Mouse (Mus musculus): Measurements from ENCODE around the gene Smtn. TPM values are rescaled to one million over a fixed set of nuclear protein-coding genes. Genes with fewer than 3 reads are reported as not detected.

Gene Smtn
- polyA plus RNA-seq, 1 experiment from 2014 or later, result 17.7 TPM

DNA sequence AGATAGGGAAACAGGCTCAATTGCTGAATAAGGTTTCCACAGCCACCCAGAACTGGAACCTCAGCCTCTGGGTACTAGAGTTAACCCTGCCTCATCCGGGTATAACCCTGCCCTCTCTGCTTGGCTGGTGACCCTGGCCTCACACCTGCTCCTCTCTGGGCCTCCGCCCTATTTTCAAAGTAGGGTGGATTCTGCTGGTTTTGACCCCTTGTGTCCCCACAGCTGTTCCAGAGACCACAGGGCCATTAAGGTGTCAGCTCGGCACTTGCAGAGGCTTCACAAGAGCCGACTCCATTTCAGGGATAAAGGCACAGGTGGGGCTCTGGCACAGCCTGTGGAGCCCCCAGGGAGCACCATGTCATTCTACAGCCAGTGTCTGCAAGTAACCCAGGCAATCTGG is 47.7 kb downstream of the Smtn start:
- no peaks in the 10 kb centered on the region for H3K27me3 ChIP-seq
- H3K9ac ChIP-seq (replicated peaks), result no peak overlapping the region
- no peaks in the 10 kb centered on the region for H3K9me3 ChIP-seq
- H3K36me3 ChIP-seq, result no peaks in the 10 kb centered on the region
- no peak overlapping the region for H3K4me2 ChIP-seq (replicated peaks)
- no peak overlapping the region for H3K27ac ChIP-seq (replicated peaks)
- no peak for ATAC-seq (replicated peaks)
- no peak overlapping the region for H3K4me3 ChIP-seq
- WGBS, result 80% methylated on average over 4 of the region's 4 CpGs
- no peaks in the 10 kb centered on the region for H3K4me1 ChIP-seq

GRCm38 (mm10) chr11:3489036-3489435 is 51.4 kb downstream of the Smtn start:
- 84% methylated on average over 5 of the region's 5 CpGs for WGBS
- peaks cover 4% of the 10 kb centered on the region; the same call in 1 of the 2 replicates for H3K4me1 ChIP-seq
- H3K9ac ChIP-seq (replicated peaks), result no peak overlapping the region
- H3K36me3 ChIP-seq, result no peaks in the 10 kb centered on the region
- H3K9me3 ChIP-seq, result no peaks in the 10 kb centered on the region
- no peak overlapping the region for H3K27ac ChIP-seq (replicated peaks)
- no peak overlapping the region for H3K4me3 ChIP-seq
- no peaks in the 10 kb centered on the region for H3K27me3 ChIP-seq
- no peak for ATAC-seq (replicated peaks)
- no peak overlapping the region for H3K4me2 ChIP-seq (replicated peaks)

- Histone ChIP-seq H3K27me3 (no peaks in the 10 kb centered on the region), H3K4me1 (peaks cover 4% of the 10 kb centered on the region; the same call in 1 of the 2 replicates), H3K9ac (replicated peaks) (no peak within 1 kb of the TSS), H3K4me2 (replicated peaks) (no peak within 1 kb of the TSS), H3K9me3 (no peaks in the 10 kb centered on the region), H3K4me3 (no peak within 1 kb of the TSS), H3K27ac (replicated peaks) (no peak within 1 kb of the TSS), H3K36me3 (no peaks in the 10 kb centered on the region)
- ATAC-seq (replicated peaks), result no peak
- WGBS, result 24% methylated on average over 11 of the region's 11 CpGs
These were observed 52.4 kb downstream of the Smtn start, which contains the start of gene Pla2g3 for GRCm38 (mm10) chr11:3487952-3488570. TSS of gene Pla2g3 (plus strand) at chr11:3488284.

- no peak overlapping the region for H3K4me3 ChIP-seq
- WGBS, result 79% methylated on average over 7 of the region's 7 CpGs
- H3K9ac ChIP-seq (replicated peaks), result no peak overlapping the region
- no peak for ATAC-seq (replicated peaks)
- H3K36me3 ChIP-seq, result no peaks in the 10 kb centered on the region
- no peaks in the 10 kb centered on the region for H3K9me3 ChIP-seq
- peaks cover 4% of the 10 kb centered on the region; the same call in 1 of the 2 replicates for H3K4me1 ChIP-seq
- no peak overlapping the region for H3K27ac ChIP-seq (replicated peaks)
- no peak overlapping the region for H3K4me2 ChIP-seq (replicated peaks)
- H3K27me3 ChIP-seq, result no peaks in the 10 kb centered on the region
These were observed 54.1 kb downstream of the Smtn start for GRCm38 (mm10) chr11:3486349-3486748.

GRCm38 (mm10) chr11:3483980-3484642 is 56.3 kb downstream of the Smtn start:
- WGBS, result 53% methylated on average over 11 of the region's 11 CpGs
- peaks cover 4% of the 10 kb centered on the region; the same call in 1 of the 2 replicates for H3K4me1 ChIP-seq
- H3K27ac ChIP-seq (replicated peaks), result peak overlapping the region; percentile 31; the same call in 1 of the 2 replicates
- H3K4me3 ChIP-seq, result no peak overlapping the region
- no peak for ATAC-seq (replicated peaks)
- no peaks in the 10 kb centered on the region for H3K9me3 ChIP-seq
- H3K27me3 ChIP-seq, result no peaks in the 10 kb centered on the region
- H3K36me3 ChIP-seq, result no peaks in the 10 kb centered on the region
- no peak overlapping the region for H3K4me2 ChIP-seq (replicated peaks)
- no peak overlapping the region for H3K9ac ChIP-seq (replicated peaks)

- H3K27me3 ChIP-seq, result no peaks in the 10 kb centered on the region
- ATAC-seq (replicated peaks), result no peak
- H3K4me2 ChIP-seq (replicated peaks), result no peak overlapping the region
- H3K36me3 ChIP-seq, result no peaks in the 10 kb centered on the region
- H3K27ac ChIP-seq (replicated peaks), result no peak overlapping the region
- H3K4me1 ChIP-seq, result no peaks in the 10 kb centered on the region
- H3K9me3 ChIP-seq, result no peaks in the 10 kb centered on the region
- H3K9ac ChIP-seq (replicated peaks), result no peak overlapping the region
- no peak overlapping the region for H3K4me3 ChIP-seq
These were observed 64.9 kb downstream of the Smtn start for GRCm38 (mm10) chr11:3475489-3475888.

DNA sequence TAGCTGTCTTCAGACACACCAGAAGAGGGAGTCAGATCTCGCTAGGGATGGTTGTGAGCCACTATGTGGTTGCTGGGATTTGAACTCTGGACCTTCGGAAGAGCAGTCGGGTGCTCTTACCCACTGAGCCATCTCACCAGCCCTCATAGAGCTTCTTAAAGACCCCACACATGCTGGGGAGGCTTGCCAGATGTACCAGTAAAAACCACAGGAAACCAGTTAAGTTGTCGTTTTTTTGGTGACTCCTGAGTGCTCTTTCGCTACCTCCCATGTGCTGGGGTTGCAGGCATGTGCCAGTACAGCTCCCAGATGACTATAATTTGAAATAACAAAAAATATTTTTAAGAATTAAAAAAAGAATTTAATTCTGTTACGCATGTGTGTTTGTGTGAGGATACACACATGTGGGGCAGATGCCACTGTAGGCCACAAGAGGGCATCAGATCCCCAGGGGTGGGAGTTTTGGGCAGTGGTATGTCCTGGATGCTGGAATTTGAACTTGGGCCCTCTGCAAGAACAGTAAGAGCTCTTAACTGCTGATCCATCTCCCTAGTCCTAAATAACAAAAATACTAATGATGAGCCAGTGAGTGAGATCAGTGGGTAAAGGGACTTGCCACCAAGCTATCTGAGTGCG is 65.8 kb downstream of the Smtn start:
- Histone ChIP-seq H3K27me3 (no peaks in the 10 kb centered on the region), H3K36me3 (no peaks in the 10 kb centered on the region), H3K4me3 (no peak overlapping the region), H3K9me3 (no peaks in the 10 kb centered on the region), H3K4me2 (replicated peaks) (no peak overlapping the region), H3K27ac (replicated peaks) (no peak overlapping the region), H3K4me1 (no peaks in the 10 kb centered on the region), H3K9ac (replicated peaks) (no peak overlapping the region)
- ATAC-seq (replicated peaks), result no peak
- WGBS, result 85% methylated on average over 7 of the region's 7 CpGs

DNA sequence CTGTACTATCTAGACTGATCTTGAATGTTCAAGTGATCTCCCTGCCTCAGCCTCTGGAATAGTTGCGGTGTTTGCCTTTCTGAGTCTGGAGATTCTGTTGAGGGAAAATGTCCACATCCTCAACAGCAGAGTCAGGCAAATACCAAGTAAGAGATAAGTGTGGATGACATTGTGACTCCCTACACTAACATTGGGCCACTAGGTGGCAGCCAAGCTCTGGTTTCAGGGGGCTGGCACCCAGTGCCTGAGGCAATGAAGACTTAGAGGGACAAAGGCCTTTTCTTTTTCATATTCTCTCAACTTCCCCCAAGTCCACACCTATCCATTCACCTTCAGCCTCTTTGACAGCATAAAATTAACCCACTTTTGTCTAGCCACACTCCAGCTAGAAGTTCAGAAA is 67.9 kb downstream of the Smtn start:
- no peak overlapping the region for H3K4me3 ChIP-seq
- no peaks in the 10 kb centered on the region for H3K36me3 ChIP-seq
- H3K4me1 ChIP-seq, result no peaks in the 10 kb centered on the region
- no peaks in the 10 kb centered on the region for H3K27me3 ChIP-seq
- no peak overlapping the region for H3K4me2 ChIP-seq (replicated peaks)
- ATAC-seq (replicated peaks), result peak; percentile 86
- 31% methylated on average over 1 of the region's 1 CpGs for WGBS
- no peaks in the 10 kb centered on the region for H3K9me3 ChIP-seq
- H3K27ac ChIP-seq (replicated peaks), result no peak overlapping the region
- H3K9ac ChIP-seq (replicated peaks), result no peak overlapping the region

- Histone ChIP-seq H3K4me2 (replicated peaks) (no peak overlapping the region), H3K4me3 (no peak overlapping the region), H3K4me1 (no peaks in the 10 kb centered on the region), H3K36me3 (no peaks in the 10 kb centered on the region), H3K27ac (replicated peaks) (no peak overlapping the region), H3K27me3 (no peaks in the 10 kb centered on the region), H3K9me3 (no peaks in the 10 kb centered on the region), H3K9ac (replicated peaks) (no peak overlapping the region)
- no peak for ATAC-seq (replicated peaks)
- 28% methylated on average over 11 of the region's 11 CpGs for WGBS
These were observed 69.0 kb downstream of the Smtn start for GRCm38 (mm10) chr11:3471448-3471850.

Other genes with a start within 250 kb of the Smtn start
- 34.4 and 36.6 TPM in 2 replicates for gene Pik3ip1, start 210.2 kb downstream of the Smtn start, polyA plus RNA-seq (2015; fragmentation: Nextera tagmentation; extraction: Ambion mirVana)
- 98.1 and 103 TPM in 2 replicates for gene Limk2, start 131.4 kb downstream of the Smtn start, polyA plus RNA-seq (2015; fragmentation: Nextera tagmentation; extraction: Ambion mirVana)
- gene Rnf185, start 88.2 kb downstream of the Smtn start, polyA plus RNA-seq (2015; fragmentation: Nextera tagmentation; extraction: Ambion mirVana), result 39.8 and 41.6 TPM in 2 replicates
- gene Pla2g3, start 52.3 kb downstream of the Smtn start, polyA plus RNA-seq (2015; fragmentation: Nextera tagmentation; extraction: Ambion mirVana), result 0.39 and 0.72 TPM in 2 replicates
- gene Inpp5j, start 35.8 kb downstream of the Smtn start, polyA plus RNA-seq (2015; fragmentation: Nextera tagmentation; extraction: Ambion mirVana), result 1.8 and 2.7 TPM in 2 replicates
- gene Selenom, start 25.9 kb downstream of the Smtn start, polyA plus RNA-seq (2015; fragmentation: Nextera tagmentation; extraction: Ambion mirVana), result 41.6 and 44.2 TPM in 2 replicates
- 43.4 and 44.9 TPM in 2 replicates for gene Morc2a, start 108.6 kb upstream of the Smtn start, polyA plus RNA-seq (2015; fragmentation: Nextera tagmentation; extraction: Ambion mirVana)